Mouse (Mus musculus) liver, embryonic 13.5 days (tissue): Measurements from ENCODE around the gene Prkce. TPM values are rescaled to one million over a fixed set of nuclear protein-coding genes. Genes with fewer than 3 reads are reported as not detected.

Experiments
- ATAC-seq: fragments of 200-750 bp; cut with Nextera tagmentation; 2 replicates; pipeline ENCODE4 v1.8.0; 2017; ENCODE audit warnings: low read depth, mild to moderate bottlenecking, moderate number of reproducible peaks, moderate library complexity
- DNase-seq: peaks from one replicate; pipeline ENCODE4 v3.0.0; 2022
- H3K27ac ChIP-seq: fragments of 300-500 bp; sonication (generic); 2 replicates; pipeline ENCODE4 v1.5.1; 2015; ENCODE audit warnings: moderate library complexity, mild to moderate bottlenecking, inconsistent platforms
- H3K27me3 ChIP-seq: fragments of 300-500 bp; sonication (generic); 2 replicates; pipeline ENCODE4 v1.6.1; 2015; ENCODE audit warnings: mild to moderate bottlenecking, inconsistent platforms
- H3K36me3 ChIP-seq: fragments of 300-500 bp; sonication (generic); 2 replicates; pipeline ENCODE4 v1.6.1; 2015; ENCODE audit warnings: mild to moderate bottlenecking, inconsistent platforms
- H3K4me1 ChIP-seq: fragments of 300-500 bp; sonication (generic); replicated peaks from 2 replicates; pipeline ENCODE4 v1.6.1; 2015; ENCODE audit warnings: inconsistent platforms
- H3K4me2 ChIP-seq: fragments of 300-500 bp; sonication (generic); 2 replicates; pipeline ENCODE4 v1.6.1; 2015; ENCODE audit warnings: inconsistent platforms, mild to moderate bottlenecking, moderate library complexity
- H3K4me3 ChIP-seq: fragments of 300-500 bp; sonication (generic); replicated peaks from 2 replicates; pipeline ENCODE4 v1.5.1; 2015; ENCODE audit warnings: mild to moderate bottlenecking, inconsistent platforms
- H3K9ac ChIP-seq: fragments of 300-500 bp; sonication (generic); 2 replicates; pipeline ENCODE4 v1.6.1; 2015; ENCODE audit warnings: mild to moderate bottlenecking, inconsistent platforms
- H3K9me3 ChIP-seq: fragments of 300-500 bp; sonication (generic); replicated peaks from 2 replicates; pipeline ENCODE4 v1.6.1; 2016; ENCODE audit warnings: inconsistent platforms
- WGBS: fragments of 180-500 bp; shearing (Covaris S2); methylation state at CpG from one replicate; pipeline ENCODE4 v1.1.7; 2015; ENCODE audit not compliant: insufficient replicate concordance; 5-methylcytosine and 5-hydroxymethylcytosine counted together
- polyA plus RNA-seq: library from polyadenylated mRNA; unstranded; fragments of >200 nt; fragmentation: Nextera tagmentation; extraction: Ambion mirVana; gene quantifications from 2 replicates; pipeline ENCODE4 v1.2.1, GENCODE M21; 2015

The Prkce gene
- polyA plus RNA-seq, 1 experiment from 2014 or later: 0.90 TPM

GRCm38 (mm10) chr17:86601901-86602300 is 434.3 kb downstream of the Prkce start:
- no peak overlapping the region for H3K4me2 ChIP-seq
- no peaks in the 10 kb centered on the region for H3K9me3 ChIP-seq
- no peaks in the 10 kb centered on the region for H3K4me1 ChIP-seq
- WGBS: 54% methylated on average over 2 of the region's 2 CpGs
- ATAC-seq (no peak), DNase-seq (no peak)
- H3K36me3 ChIP-seq: no peaks in the 10 kb centered on the region
- H3K4me3 ChIP-seq: no peak overlapping the region
- H3K9ac ChIP-seq: no peak overlapping the region
- no peak overlapping the region for H3K27ac ChIP-seq
- no peaks in the 10 kb centered on the region for H3K27me3 ChIP-seq

- Histone ChIP-seq H3K27ac (no peak overlapping the region), H3K36me3 (no peaks in the 10 kb centered on the region), H3K9ac (no peak overlapping the region), H3K4me3 (no peak overlapping the region), H3K27me3 (no peaks in the 10 kb centered on the region), H3K9me3 (no peaks in the 10 kb centered on the region), H3K4me1 (no peaks in the 10 kb centered on the region), H3K4me2 (no peak overlapping the region)
- no peak for ATAC-seq
- WGBS: 63% methylated on average over 5 of the region's 5 CpGs
- no peak for DNase-seq
Observed at GRCm38 (mm10) chr17:86603848-86604444, 436.4 kb downstream of the Prkce start.

- DNase-seq: no peak
- Histone ChIP-seq H3K4me3 (no peak overlapping the region), H3K9ac (no peak overlapping the region), H3K36me3 (no peaks in the 10 kb centered on the region), H3K4me2 (no peak overlapping the region), H3K27ac (no peak overlapping the region), H3K4me1 (peaks cover 16% of the 10 kb centered on the region), H3K27me3 (no peaks in the 10 kb centered on the region), H3K9me3 (no peaks in the 10 kb centered on the region)
- no peak for ATAC-seq
- WGBS: 67% methylated on average over 4 of the region's 4 CpGs
Observed at GRCm38 (mm10) chr17:86607981-86608380, 440.4 kb downstream of the Prkce start.

- H3K4me3 ChIP-seq: no peak overlapping the region
- ATAC-seq (no peak), DNase-seq (peak; percentile 58)
Observed at GRCm38 (mm10) chr17:86610271-86610969, 442.8 kb downstream of the Prkce start.

GRCm38 (mm10) chr17:86611772-86612171 is 444.2 kb downstream of the Prkce start:
- no peak overlapping the region for H3K9ac ChIP-seq
- no peak for DNase-seq
- H3K4me1 ChIP-seq: peaks cover 18% of the 10 kb centered on the region
- no peak overlapping the region for H3K4me3 ChIP-seq
- H3K27ac ChIP-seq: no peak overlapping the region
- H3K9me3 ChIP-seq: no peaks in the 10 kb centered on the region
- H3K27me3 ChIP-seq: no peaks in the 10 kb centered on the region
- H3K36me3 ChIP-seq: no peaks in the 10 kb centered on the region
- ATAC-seq: no peak
- WGBS: 58% methylated on average over 5 of the region's 5 CpGs
- no peak overlapping the region for H3K4me2 ChIP-seq

More at GRCm38 (mm10) chr17:86610271-86610969, 442.8 kb downstream of the Prkce start:
- no peaks in the 10 kb centered on the region for H3K36me3 ChIP-seq
- no peak overlapping the region for H3K27ac ChIP-seq
- 42% methylated on average over 8 of the region's 8 CpGs for WGBS
- no peaks in the 10 kb centered on the region for H3K9me3 ChIP-seq
- H3K27me3 ChIP-seq: no peaks in the 10 kb centered on the region
- no peak overlapping the region for H3K4me2 ChIP-seq
- H3K9ac ChIP-seq: no peak overlapping the region
- H3K4me1 ChIP-seq: peaks cover 16% of the 10 kb centered on the region

GRCm38 (mm10) chr17:86615592-86616291 is 448.2 kb downstream of the Prkce start:
- 73% methylated on average over 13 of the region's 13 CpGs for WGBS
- Histone ChIP-seq H3K27ac (no peak overlapping the region), H3K4me1 (peaks cover 12% of the 10 kb centered on the region; the same call in 1 of the 2 replicates), H3K9ac (no peak overlapping the region), H3K4me2 (no peak overlapping the region), H3K27me3 (no peaks in the 10 kb centered on the region), H3K4me3 (no peak overlapping the region), H3K36me3 (no peaks in the 10 kb centered on the region), H3K9me3 (no peaks in the 10 kb centered on the region)
- DNase-seq: no peak
- ATAC-seq: no peak

GRCm38 (mm10) chr17:86617570-86618237 is 450.1 kb downstream of the Prkce start:
- ATAC-seq (no peak), DNase-seq (no peak)
- 42% methylated on average over 3 of the region's 3 CpGs for WGBS
- Histone ChIP-seq H3K4me1 (0 out of 2 replicates have a peak, but pooled peaks cover 2% of the 10 kb centered on the region), H3K4me3 (no peak overlapping the region), H3K4me2 (no peak overlapping the region), H3K9ac (no peak overlapping the region), H3K9me3 (no peaks in the 10 kb centered on the region), H3K36me3 (no peaks in the 10 kb centered on the region), H3K27ac (no peak overlapping the region), H3K27me3 (no peaks in the 10 kb centered on the region)

GRCm38 (mm10) chr17:86618431-86618861 is 450.9 kb downstream of the Prkce start:
- Histone ChIP-seq H3K4me3 (no peak overlapping the region), H3K36me3 (no peaks in the 10 kb centered on the region), H3K27me3 (no peaks in the 10 kb centered on the region), H3K4me2 (no peak overlapping the region), H3K4me1 (0 out of 2 replicates have a peak, but pooled peaks cover 2% of the 10 kb centered on the region), H3K27ac (0 out of 2 replicates have a peak overlapping the region, but pooled peaks have one; percentile 11), H3K9ac (no peak overlapping the region), H3K9me3 (no peaks in the 10 kb centered on the region)
- ATAC-seq: peak; percentile 39; the same call in 1 of the 2 replicates
- 60% methylated on average over 4 of the region's 4 CpGs for whole genome bisulfite sequencing
- DNase-seq: no peak

- DNase-seq: no peak
- H3K9ac ChIP-seq: no peak overlapping the region
- H3K9me3 ChIP-seq: no peaks in the 10 kb centered on the region
- no peaks in the 10 kb centered on the region for H3K36me3 ChIP-seq
- no peaks in the 10 kb centered on the region for H3K4me1 ChIP-seq
- no peak overlapping the region for H3K4me3 ChIP-seq
- no peak overlapping the region for H3K4me2 ChIP-seq
- no peak overlapping the region for H3K27ac ChIP-seq
- 78% methylated on average over 3 of the region's 3 CpGs for WGBS
- no peaks in the 10 kb centered on the region for H3K27me3 ChIP-seq
- ATAC-seq: no peak
Observed at GRCm38 (mm10) chr17:86622862-86623261, 455.3 kb downstream of the Prkce start.

GRCm38 (mm10) chr17:86626523-86626922 is 458.9 kb downstream of the Prkce start:
- Histone ChIP-seq H3K4me3 (no peak overlapping the region), H3K4me1 (no peaks in the 10 kb centered on the region), H3K27me3 (no peaks in the 10 kb centered on the region), H3K4me2 (no peak overlapping the region), H3K27ac (no peak overlapping the region), H3K9me3 (no peaks in the 10 kb centered on the region), H3K36me3 (no peaks in the 10 kb centered on the region), H3K9ac (no peak overlapping the region)
- no peak for DNase-seq
- WGBS: 75% methylated on average over 6 of the region's 6 CpGs
- no peak for ATAC-seq

- H3K9ac ChIP-seq: no peak overlapping the region
- no peaks in the 10 kb centered on the region for H3K4me1 ChIP-seq
- no peaks in the 10 kb centered on the region for H3K36me3 ChIP-seq
- H3K27me3 ChIP-seq: no peaks in the 10 kb centered on the region
- ATAC-seq (no peak), DNase-seq (no peak)
- no peak overlapping the region for H3K4me2 ChIP-seq
- H3K9me3 ChIP-seq: no peaks in the 10 kb centered on the region
- 74% methylated on average over 4 of the region's 4 CpGs for WGBS
- H3K4me3 ChIP-seq: no peak overlapping the region
- no peak overlapping the region for H3K27ac ChIP-seq
Observed at GRCm38 (mm10) chr17:86633131-86633530, 465.5 kb downstream of the Prkce start.
